Mouse (Mus musculus) brain, embryonic 14.5 days (tissue): ENCODE measurements at regions not wholly inside any gene's neighbourhood (a gene's known extent, or its start where the extent isn't known, plus 50 kb on each side); places are given as distances from the start of the nearest gene placed in this dataset.

Experiments used
- CTCF ChIP-seq: fragments of 200-500 bp; IDR thresholded peaks from 2 replicates; pipeline ENCODE4 v1.5.1; 2012; ENCODE audit warnings: inconsistent platforms, mild to moderate bottlenecking, moderate library complexity, borderline replicate concordance; ENCODE audit not compliant: insufficient read depth, insufficient read length; ENCODE audit errors: extremely low read depth
- POLR2A ChIP-seq: fragments of 200-500 bp; IDR thresholded peaks from 2 replicates; pipeline ENCODE4 v1.6.1; 2012; ENCODE audit warnings: mild to moderate bottlenecking, inconsistent platforms, borderline replicate concordance; ENCODE audit not compliant: poor library complexity, insufficient read depth, insufficient read length, severe bottlenecking; ENCODE audit errors: extremely low read depth

DNA sequence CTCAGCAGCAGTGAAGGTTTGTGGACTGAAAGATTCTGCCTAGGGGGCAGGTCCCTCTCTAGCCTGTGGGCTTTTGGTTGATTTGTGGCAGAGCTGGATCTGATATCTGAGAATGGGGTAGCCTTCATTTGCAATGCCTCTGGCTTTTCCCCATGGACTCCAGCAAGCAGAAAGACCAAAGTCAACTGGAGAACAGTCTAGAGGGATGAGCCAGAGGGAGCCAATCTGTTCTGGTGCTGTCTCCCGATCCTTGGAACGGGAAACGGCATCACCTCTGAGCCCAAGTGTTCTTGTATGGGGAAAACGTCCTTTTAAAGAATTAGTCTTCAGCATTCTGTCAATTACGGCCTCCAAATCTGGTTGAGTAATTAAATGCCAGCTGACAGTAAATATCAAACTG, 80.0 kb downstream of the Spata19 start:
- TF ChIP-seq CTCF (no peak), POLR2A (no peak)
